Mouse (Mus musculus): ENCODE data around the gene G0s2. TPM values are rescaled to one million over a fixed set of nuclear protein-coding genes. Genes with fewer than 3 reads are reported as not detected.
A peak's percentile ranks its signal among the peaks of the same experiment; 100 is the strongest.

The G0s2 gene
- polyA plus RNA-seq (2017; shearing (Covaris generic)) = under 1 TPM; 0.61 to 0.78 TPM

GRCm38 (mm10) chr1:193272916-193273601 lies at the start of gene G0s2:
TSS of gene G0s2 (minus strand) at chr1:193273217.
- peak; percentile 59 for ATAC-seq

GRCm38 (mm10) chr1:193320398-193320797 lies 47.4 kb upstream of the G0s2 start:
- ATAC-seq = no peak

- no peak for ATAC-seq
Observed at GRCm38 (mm10) chr1:193319721-193320120, 46.7 kb upstream of the G0s2 start.

DNA sequence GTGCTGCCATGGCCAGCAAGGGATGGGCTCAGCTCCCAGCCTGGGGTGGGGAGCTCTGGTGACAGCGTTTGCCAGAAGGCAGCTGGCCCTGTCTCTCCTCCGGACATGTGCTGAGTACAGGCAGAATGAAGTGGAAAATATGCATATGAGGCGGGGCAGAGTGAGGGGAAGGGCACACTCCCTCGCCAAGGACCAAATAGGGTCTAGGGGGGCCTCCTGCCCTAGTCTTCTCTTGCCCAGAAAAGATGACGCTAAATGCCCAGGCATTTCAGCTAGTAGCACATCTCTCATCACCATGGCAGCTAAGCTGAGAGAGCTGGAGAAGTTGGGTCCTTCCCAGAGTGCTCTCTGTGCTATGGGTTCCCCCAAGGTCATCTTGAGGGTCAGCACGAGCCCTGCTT lies 44.1 kb upstream of the G0s2 start:
- ATAC-seq = no peak

DNA sequence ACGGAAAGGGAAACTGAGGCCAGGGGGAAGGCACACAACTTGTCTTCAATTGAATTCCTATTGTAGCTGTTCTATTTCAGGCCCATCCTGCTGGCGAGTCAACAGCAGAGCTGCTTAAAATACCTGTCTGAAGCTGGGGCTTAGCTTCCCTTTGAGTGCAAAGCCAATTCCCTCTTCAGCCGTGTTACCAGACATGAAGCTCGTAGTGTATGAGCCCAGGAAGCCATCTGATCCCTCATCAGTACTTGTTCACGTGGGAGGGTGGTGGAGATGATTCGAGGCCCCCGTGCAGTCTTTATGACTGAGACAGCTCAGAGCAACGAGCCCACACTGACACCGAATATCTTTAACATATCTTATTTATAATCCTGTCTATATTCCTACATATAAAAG lies 43.3 kb upstream of the G0s2 start:
- no peak for ATAC-seq

DNA sequence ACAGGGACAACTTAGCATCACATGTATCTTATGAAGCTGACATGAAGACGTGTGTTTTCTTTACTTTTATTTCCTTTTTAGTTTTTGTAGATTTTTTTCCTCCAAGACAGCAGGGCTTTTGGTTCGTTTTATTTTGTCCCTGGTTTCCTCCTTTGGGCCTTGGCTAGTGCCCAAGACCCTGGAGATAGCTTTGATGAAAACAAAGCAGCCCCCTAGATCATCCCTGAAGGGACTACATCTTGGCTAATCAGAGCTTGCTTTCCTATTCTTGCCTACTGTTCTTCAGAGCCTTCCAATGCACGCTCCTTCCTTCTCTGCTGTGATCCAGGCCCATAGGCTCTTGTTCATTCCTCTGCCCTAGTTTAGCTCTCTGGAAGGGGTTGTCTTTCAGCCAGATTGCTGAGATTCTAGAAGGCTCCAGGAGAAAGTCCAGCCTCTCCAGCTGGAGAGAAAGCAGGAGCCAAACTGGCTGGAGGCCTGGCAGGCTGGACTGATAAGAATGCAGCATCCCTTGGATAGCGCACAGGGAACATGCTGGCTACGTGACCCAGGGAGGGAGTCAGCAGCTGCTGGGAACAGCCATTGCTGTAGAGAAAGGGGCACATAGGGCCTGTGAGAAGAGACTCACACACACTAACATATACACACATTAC lies 42.8 kb upstream of the G0s2 start:
- no peak for ATAC-seq

GRCm38 (mm10) chr1:193311596-193311995 lies 38.6 kb upstream of the G0s2 start:
- no peak for ATAC-seq

DNA sequence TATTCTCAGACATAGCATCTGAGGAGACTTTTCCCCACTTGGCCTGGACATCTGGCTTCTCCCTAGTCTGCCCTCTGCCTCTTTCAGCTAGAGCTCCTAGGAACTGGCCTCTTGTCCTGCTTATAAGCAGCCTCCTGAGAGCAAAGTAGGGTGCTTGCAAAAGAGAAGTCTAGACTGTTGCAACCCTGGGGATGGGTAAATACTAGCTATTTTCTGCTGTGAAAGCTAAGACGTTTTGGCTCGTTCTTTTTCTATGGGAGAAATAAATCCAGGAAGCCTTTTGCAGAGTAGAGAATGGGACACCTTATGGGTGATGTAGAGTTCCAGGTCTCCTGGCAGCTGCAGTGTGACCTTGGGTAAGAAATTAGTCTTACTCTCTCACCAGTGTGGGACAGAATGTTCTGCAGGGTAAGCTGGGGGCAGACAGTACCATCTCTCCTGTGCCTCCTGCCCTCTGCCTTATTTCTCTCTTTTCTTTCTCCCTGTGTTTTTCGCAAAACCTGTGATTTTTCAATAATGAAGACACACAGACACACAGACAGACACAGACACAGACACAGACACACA lies 37.6 kb upstream of the G0s2 start:
- no peak for ATAC-seq

DNA sequence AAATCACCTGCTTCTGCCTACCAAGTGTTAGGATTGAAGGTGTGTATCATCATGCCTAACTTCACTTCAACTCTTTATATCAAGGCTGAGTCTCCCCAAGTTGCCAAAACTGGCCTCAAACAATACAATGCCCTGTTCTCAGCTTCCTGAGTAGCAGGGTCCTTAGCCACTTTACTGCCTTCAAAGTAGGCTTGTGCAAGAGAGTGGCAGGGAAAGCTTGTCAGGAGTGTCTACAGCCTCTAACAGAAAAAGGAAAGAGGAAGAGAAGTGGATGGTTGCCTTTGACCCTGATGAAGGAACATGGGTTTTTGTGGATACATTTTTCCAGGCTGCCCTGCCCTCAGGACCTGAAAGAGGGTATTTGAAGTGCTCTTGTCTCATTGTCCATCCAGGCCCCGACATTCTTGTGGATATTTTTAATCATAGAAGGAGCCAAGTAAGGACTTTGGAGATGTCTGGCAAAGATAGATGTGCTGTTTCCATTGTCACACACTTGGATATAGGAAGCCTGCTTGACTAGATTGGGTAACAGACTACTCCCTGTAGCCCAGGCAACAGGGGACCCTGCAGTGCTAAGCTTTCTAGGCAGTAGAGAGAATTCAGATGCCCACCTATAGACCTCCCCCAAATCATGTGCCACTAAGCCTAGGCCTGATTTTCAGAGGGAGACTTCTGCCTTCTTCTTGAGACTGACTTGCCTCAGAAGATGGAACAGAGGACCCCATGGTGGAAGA lies 36.9 kb upstream of the G0s2 start:
- no peak for ATAC-seq

DNA sequence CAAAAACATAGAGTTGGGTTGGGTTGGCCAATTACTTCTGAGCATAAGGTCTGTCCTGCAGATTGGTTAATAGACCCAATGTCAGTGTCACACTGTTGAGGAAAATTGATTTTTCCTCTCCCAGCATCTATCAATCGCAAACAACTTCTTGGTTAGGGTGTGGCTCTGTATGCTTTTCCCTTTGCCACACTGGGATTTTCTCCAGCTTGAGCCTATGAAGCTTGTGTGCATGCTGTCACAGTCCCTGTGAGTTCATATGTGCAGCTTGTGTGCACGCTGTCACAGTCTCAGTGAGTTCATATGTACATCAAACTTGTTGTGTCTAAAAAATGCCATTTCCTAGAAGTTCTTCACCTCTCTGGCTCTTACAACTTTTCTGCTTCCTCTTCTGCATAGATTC lies 33.8 kb upstream of the G0s2 start:
- ATAC-seq = no peak

DNA sequence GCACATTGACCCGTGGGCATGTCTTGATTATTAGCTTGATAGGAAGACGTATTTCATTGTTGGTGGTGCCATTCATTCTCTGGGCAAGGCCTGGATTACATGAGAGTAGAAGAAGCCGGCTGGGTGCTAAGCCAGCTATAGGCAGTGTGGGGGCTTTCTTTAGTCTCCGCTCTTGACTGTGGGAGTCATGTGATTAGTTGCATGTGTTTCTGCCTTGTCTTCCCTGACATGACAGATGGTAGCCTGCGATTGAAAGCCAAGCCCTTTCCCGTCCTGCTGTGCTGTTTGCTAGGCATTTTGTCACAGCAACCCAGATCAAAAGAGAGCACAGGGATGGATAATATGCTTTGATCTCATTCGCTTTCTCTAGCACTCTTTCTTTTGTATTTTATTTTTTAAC lies 32.4 kb upstream of the G0s2 start:
- ATAC-seq = no peak

- ATAC-seq = no peak
Observed at GRCm38 (mm10) chr1:193303096-193303495, 30.1 kb upstream of the G0s2 start.

GRCm38 (mm10) chr1:193302093-193302405 lies 29.0 kb upstream of the G0s2 start:
- no peak for ATAC-seq

- ATAC-seq = no peak
Observed at GRCm38 (mm10) chr1:193301216-193302092, 28.4 kb upstream of the G0s2 start.

- ATAC-seq = no peak
Observed at GRCm38 (mm10) chr1:193299995-193300394, 27.0 kb upstream of the G0s2 start.

DNA sequence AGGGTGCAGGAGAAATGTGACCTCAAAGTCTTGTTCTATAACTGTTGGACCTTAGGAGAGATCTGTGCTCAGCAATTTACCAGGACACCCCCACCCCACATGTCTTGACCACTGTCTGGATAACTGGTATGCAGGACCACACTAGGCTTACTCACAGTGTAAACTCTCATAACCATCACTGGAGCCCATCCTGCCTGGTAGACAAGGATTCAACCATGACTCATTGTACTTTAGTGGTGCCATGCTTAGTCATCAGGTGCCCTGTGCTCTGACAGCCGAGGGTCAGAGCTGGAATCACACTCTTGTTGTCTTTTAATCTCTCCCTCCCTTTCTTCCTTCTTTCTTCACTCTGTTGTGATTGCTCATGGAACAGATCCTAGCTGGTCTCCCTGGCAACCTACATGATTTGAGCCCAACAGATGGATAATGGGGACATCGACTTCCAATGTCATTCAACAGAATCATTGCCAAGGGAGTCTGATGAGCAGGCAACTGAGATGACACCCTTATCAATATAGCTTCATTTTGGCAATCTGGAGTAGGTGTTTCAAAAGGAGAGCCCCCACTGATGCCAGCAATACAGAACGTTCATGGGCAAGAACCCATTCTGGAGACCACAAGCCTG lies 25.2 kb upstream of the G0s2 start:
- no peak for ATAC-seq

DNA sequence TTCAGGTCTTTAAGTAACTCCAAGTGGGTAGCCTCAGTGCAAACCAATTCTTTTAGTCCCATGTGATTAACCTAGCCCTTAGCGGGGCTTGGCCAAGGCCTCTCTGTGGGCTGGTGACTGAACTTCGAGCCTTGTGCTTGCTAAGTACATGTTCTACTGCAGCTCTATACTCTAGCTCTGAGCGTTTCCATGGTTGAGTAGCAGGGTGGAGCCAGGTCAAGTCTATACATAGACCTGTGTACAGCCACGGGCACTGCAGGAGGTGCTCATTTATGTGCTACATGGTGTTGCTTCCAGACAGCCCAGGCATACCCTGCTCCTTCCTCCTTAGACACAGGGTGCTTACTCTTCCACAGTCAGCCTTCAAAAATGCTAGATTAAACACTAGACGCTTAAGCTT lies 22.9 kb upstream of the G0s2 start:
- no peak for ATAC-seq

GRCm38 (mm10) chr1:193293926-193294325 lies 20.9 kb upstream of the G0s2 start:
- no peak for ATAC-seq

GRCm38 (mm10) chr1:193293039-193293438 lies 20.0 kb upstream of the G0s2 start:
- ATAC-seq = no peak

DNA sequence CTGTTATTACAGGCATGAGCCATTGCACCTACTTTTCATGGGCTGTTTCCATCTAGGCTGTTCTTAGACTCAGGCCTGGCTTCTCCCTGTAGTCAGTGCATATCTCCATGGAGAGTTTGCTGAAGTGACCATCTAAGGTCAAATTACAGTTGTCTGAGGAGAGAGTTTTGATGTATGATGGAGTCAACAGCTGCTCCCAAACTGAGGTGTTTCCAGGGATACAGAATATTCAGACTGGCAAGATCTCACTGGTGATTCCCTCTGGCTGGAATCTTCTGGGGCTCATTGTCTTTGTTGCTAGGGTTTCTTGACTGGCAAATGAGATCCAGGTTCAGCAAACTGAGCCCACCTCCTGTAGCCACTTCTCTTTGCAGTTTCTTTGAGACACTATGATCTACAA lies 17.7 kb upstream of the G0s2 start:
- no peak for ATAC-seq

GRCm38 (mm10) chr1:193289914-193290313 lies 16.9 kb upstream of the G0s2 start:
- no peak for ATAC-seq

- no peak for ATAC-seq
Observed at GRCm38 (mm10) chr1:193289076-193289475, 16.1 kb upstream of the G0s2 start.
